Mouse (Mus musculus) adrenal gland, adult 2 months (tissue): Measurements from ENCODE around the gene Tenm4. TPM values are rescaled to one million over a fixed set of nuclear protein-coding genes. Genes with fewer than 3 reads are reported as not detected.

Experiments
- microRNA-seq, 2 experiments: library from miRNA; unstranded; fragments of <30 nt; microRNA quantifications; one replicate each; pipeline ENCODE4 v1.2.0; 2021
- polyA plus RNA-seq: library from polyadenylated mRNA; depleted of rRNA; stranded (reverse); fragments of >200 nt; gene quantifications from 2 replicates; pipeline ENCODE4 v1.2.3, GENCODE M21; 2012
- total RNA-seq, 2 experiments: library from RNA; stranded (reverse); gene quantifications; 2 replicates each; pipeline ENCODE4 v1.2.3; 2021

Gene Tenm4
- total and polyA plus RNA-seq, 3 experiments, result 7.2 to 16.9 (median 15.5) TPM

Small RNA genes within 50 kb of the gene (microRNA-seq; reads per million reads assigned to microRNA genes)
- gene Mir6394 (0 reads per million in 2 experiments), gene Mir708 (1,506 to 1,578 reads per million in 2 experiments)
